Mouse (Mus musculus): Measurements from ENCODE around the gene Gm44973.
"Not testable (repeated sequence)": the region's sequence is repeated elsewhere in the genome, so short reads cannot be mapped to it uniquely, and the experiment has no call there.

The Gm44973 gene

GRCm38 (mm10) chr7:5015118-5016001, at the start of gene Gm44973:
Gm44973 (plus strand) TSS chr7:5015496.
- peak; percentile 80 for DNase-seq (ENCODE audit: low read depth)

- DNase-seq (ENCODE audit: low read depth): no peak
Measured at GRCm38 (mm10) chr7:4971068-4971467, 44.2 kb upstream of the Gm44973 start, which contains the start of gene Sbk3. Sbk3 (minus strand) TSS chr7:4971168.

GRCm38 (mm10) chr7:4971710-4972109, 43.6 kb upstream of the Gm44973 start:
- DNase-seq (ENCODE audit: low read depth): no peak

GRCm38 (mm10) chr7:4972321-4973047, 42.8 kb upstream of the Gm44973 start:
- no peak for DNase-seq (ENCODE audit: low read depth)

GRCm38 (mm10) chr7:4975455-4975854, 39.8 kb upstream of the Gm44973 start:
- DNase-seq (ENCODE audit: low read depth): no peak

- no peak for DNase-seq (ENCODE audit: low read depth)
Measured at GRCm38 (mm10) chr7:4976832-4977231, 38.5 kb upstream of the Gm44973 start.

- no peak for DNase-seq (ENCODE audit: low read depth)
Measured at GRCm38 (mm10) chr7:4988250-4988649, 27.0 kb upstream of the Gm44973 start.

GRCm38 (mm10) chr7:4993347-4993998, 21.8 kb upstream of the Gm44973 start:
- no peak for DNase-seq (ENCODE audit: low read depth)

GRCm38 (mm10) chr7:4993999-4994788, 21.1 kb upstream of the Gm44973 start:
- DNase-seq (ENCODE audit: low read depth): no peak

- DNase-seq (ENCODE audit: low read depth): no peak
Measured at GRCm38 (mm10) chr7:4995268-4996002, 19.9 kb upstream of the Gm44973 start.

- DNase-seq (ENCODE audit: low read depth): peak; percentile 56
Measured at GRCm38 (mm10) chr7:4996003-4996895, 19.0 kb upstream of the Gm44973 start, which contains the start of gene Zfp579. Zfp579 (minus strand) TSS chr7:4996158.

- no peak for DNase-seq (ENCODE audit: low read depth)
Measured at GRCm38 (mm10) chr7:4996934-4997333, 18.4 kb upstream of the Gm44973 start.

- DNase-seq (ENCODE audit: low read depth): no peak
Measured at GRCm38 (mm10) chr7:4999876-5000275, 15.4 kb upstream of the Gm44973 start.

GRCm38 (mm10) chr7:5002876-5003275, 12.4 kb upstream of the Gm44973 start:
- not testable (repeated sequence) for DNase-seq (ENCODE audit: low read depth)

- DNase-seq (ENCODE audit: low read depth): no peak
Measured at GRCm38 (mm10) chr7:5008229-5008628, 7.1 kb upstream of the Gm44973 start.

GRCm38 (mm10) chr7:5012681-5013513, 2.4 kb upstream of the Gm44973 start:
- no peak for DNase-seq (ENCODE audit: low read depth)

- DNase-seq (ENCODE audit: low read depth): peak; percentile 98
Measured at GRCm38 (mm10) chr7:5014251-5015117, 812 bp upstream of the Gm44973 start, which contains the start of the genes Zfp524 and Fiz1. Zfp524 (plus strand) TSS chr7:5014415. Fiz1 (minus strand) TSS chr7:5014697.

GRCm38 (mm10) chr7:5016057-5016456, 761 bp downstream of the Gm44973 start:
- DNase-seq (ENCODE audit: low read depth): no peak
